Mouse (Mus musculus): ENCODE results near the gene Aldh3a1.

The Aldh3a1 gene

GRCm38 (mm10) chr11:61234174-61234573 is 26.8 kb downstream of the Aldh3a1 start:
- no peak for DNase-seq (ENCODE audit: inconsistent age in 2 of 2, low spot score in 1 of 2)

- no peak for DNase-seq (ENCODE audit: inconsistent age in 2 of 2, low spot score in 1 of 2)
Observed at GRCm38 (mm10) chr11:61236015-61236414, 28.7 kb downstream of the Aldh3a1 start.

DNA sequence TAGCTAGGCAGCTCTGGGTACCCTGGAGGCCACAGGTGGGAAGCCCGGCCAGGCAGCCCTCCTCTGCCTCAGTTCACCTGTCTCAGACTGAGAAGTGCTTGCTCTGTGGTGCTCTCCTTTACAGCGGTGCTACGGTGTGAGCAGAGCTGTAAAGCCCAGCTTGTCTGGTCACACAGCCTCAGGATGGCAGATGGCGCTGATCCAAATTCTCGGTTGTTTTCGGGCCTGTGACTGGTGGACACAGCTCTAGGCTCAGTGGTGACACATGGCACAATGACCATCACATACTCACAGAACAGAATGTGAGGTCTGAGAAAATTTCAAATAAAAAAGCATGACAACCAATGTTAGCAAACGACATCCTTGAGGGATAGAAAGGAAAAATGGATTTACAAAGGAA is 37.1 kb downstream of the Aldh3a1 start:
- no peak for DNase-seq (ENCODE audit: inconsistent age in 2 of 2, low spot score in 1 of 2)

DNA sequence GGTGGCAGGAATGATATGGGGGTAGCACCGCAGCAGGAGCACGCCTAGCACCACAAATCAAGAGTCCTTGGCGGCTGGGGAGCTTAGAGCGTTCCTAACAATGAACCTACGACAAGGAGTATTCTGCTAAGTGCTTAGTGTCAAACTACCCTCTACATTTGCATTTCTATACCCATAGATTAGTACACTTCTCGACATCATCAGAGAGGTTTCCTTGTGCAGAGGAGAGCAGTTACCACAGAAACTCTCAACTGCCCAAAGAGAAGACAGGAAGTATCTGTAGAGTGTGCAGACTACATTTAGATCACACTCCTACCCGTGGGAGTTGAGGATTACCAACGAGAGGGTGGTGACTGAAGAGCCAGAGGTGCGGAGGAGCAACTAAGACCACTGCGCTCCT is 44.4 kb downstream of the Aldh3a1 start:
- DNase-seq (ENCODE audit: inconsistent age in 2 of 2, low spot score in 1 of 2): no peak

GRCm38 (mm10) chr11:61252807-61253206 is 45.5 kb downstream of the Aldh3a1 start:
- DNase-seq (ENCODE audit: inconsistent age in 2 of 2, low spot score in 1 of 2): no peak

DNA sequence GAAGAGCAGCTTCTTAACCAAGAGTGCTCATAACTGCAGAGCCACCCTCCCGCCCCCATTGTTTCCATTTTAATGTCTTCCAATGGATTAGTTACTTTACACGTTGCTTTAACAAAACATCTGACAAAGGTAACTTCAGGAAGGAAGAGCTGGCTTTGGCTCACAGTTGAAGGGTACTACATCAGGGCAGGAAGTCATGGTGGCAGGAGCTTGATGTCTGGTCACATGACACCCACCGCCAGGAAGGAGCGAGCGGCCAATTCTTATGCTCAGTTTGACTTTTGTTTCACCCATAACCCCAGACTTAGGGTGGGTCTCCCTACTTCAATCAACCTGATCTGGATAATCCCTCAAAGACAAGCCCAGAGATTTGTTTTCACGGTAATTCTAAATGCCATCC is 51.8 kb downstream of the Aldh3a1 start:
- no peak for DNase-seq (ENCODE audit: inconsistent age in 2 of 2, low spot score in 1 of 2)

DNA sequence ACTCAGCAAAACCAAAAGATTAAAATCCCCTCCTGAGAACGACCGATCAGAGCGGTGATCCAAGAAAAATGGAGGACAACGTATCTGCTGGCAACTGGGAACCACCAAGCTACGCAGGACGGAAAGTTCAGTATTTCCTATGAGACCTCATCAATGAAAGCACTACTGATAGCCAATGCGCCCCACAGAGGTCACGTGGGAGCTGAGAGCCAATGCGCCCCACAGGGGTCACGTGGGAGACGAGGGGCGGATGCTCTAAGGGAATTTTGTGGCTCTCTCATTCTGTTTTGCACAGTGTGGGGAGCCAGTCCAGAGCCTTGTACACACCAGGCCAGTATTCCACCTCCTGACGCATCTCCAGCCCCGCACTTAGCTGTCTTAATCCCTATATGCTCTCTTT is 55.2 kb downstream of the Aldh3a1 start:
- no peak for DNase-seq (ENCODE audit: inconsistent age in 2 of 2, low spot score in 1 of 2)

GRCm38 (mm10) chr11:61263841-61264240 is 56.5 kb downstream of the Aldh3a1 start:
- no peak for DNase-seq (ENCODE audit: inconsistent age in 2 of 2, low spot score in 1 of 2)

GRCm38 (mm10) chr11:61266551-61267533 is 59.5 kb downstream of the Aldh3a1 start, which contains the start of gene Aldh3a2:
Aldh3a2 (minus strand) TSS chr11:61267464.
- DNase-seq (ENCODE audit: inconsistent age in 2 of 2, low spot score in 1 of 2): peak; percentile 95 to 98

Data from adrenal gland, adult (tissue).